Comparison of ENCODE assay signal across 8 mouse cellular contexts in the genomic region with DNA sequence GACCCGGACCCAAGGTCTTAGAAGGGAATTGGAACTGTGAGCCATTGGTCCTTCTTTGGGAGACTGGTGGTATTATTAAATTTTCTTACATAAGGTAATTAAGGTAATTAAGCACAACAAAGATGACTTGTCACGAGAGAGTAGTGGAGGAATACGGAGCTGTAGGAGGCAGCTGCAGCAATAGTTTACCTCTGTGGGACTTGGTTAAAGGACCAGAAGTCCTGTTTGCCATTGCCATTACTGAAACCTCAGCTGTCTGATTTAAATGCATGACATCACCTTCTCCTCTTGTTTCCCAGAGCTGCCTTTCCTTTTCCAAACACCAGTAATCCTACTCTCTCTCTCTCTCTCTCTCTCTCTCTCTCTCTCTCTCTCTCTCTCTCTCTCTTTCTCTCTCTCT. TPM values are rescaled to one million over a fixed set of nuclear protein-coding genes. Genes with fewer than 3 reads are reported as not detected.
DNase-seq lines count a peak whose midpoint lies in the region; ATAC-seq and TF ChIP-seq lines count a peak whose summit lies in the region.

No protein-coding gene starts in this region.

- in situ Hi-C loops in ES-E14 (cut with MboI; ENCODE audit: low sequenced_read_pairs in 2 of 2, unreplicated experiment in 2 of 2) = loop anchor here in 1 of 2 experiments (25.0 kb wide), 1 partner anchor 288 kb away; no protein-coding TSS in a partner anchor

- H3K4me2 ChIP-seq in heart, embryonic 13.5 days = peak overlapping the region; percentile 86
- peak overlapping the region; percentile 94 for H3K4me2 ChIP-seq in forebrain, embryonic 15.5 days (replicated peaks)

- no peaks in the 10 kb centered on the region for H3K27me3 ChIP-seq in heart, embryonic 13.5 days (replicated peaks)
- H3K27me3 ChIP-seq in forebrain, embryonic 15.5 days = no peaks in the 10 kb centered on the region

- no peak for ATAC-seq in heart, embryonic 13.5 days (ENCODE audit: extremely low read depth, insufficient number of reproducible peaks, low FRiP score, low TSS enrichment)
- ATAC-seq in forebrain, embryonic 15.5 days (replicated peaks) = peak; percentile 75

- peaks cover 30% of the 10 kb centered on the region for H3K4me1 ChIP-seq in heart, embryonic 13.5 days
- H3K4me1 ChIP-seq in ES-E14 (ENCODE audit: control insufficient read depth in 2 of 2, insufficient read depth in 2 of 2, low read length in 2 of 2, poor library complexity in 1 of 2) = peaks cover 0 to 3% of the 10 kb centered on the region in 2 experiments; a peak in 2 of 4 replicates
- peaks cover 33% of the 10 kb centered on the region for H3K4me1 ChIP-seq in forebrain, embryonic 15.5 days

- peak overlapping the region; percentile 90 for H3K9ac ChIP-seq in heart, embryonic 13.5 days
- H3K9ac ChIP-seq in ES-E14 (ENCODE audit: insufficient read depth, low read depth, low read length, poor library complexity, severe bottlenecking) = peak overlapping the region; percentile 24; the same call in 1 of the 2 replicates
- peak overlapping the region; percentile 60 for H3K9ac ChIP-seq in forebrain, embryonic 15.5 days (replicated peaks)

- WGBS in heart, embryonic 13.5 days = 6% methylated on average over 3 of the region's 3 CpGs
- WGBS in forebrain, embryonic 15.5 days = under 1% methylated on average over 3 of the region's 3 CpGs

- peak overlapping the region; percentile 94 for H3K4me3 ChIP-seq in heart, embryonic 13.5 days
- H3K4me3 ChIP-seq in ES-E14 (ENCODE audit: insufficient read depth in 1 of 2, low read depth in 1 of 2, low read length in 2 of 2, poor library complexity in 1 of 2, severe bottlenecking in 1 of 2) = peak overlapping the region; percentile 82 to 97
- peak overlapping the region; percentile 79 for H3K4me3 ChIP-seq in forebrain, embryonic 15.5 days

- no peaks in the 10 kb centered on the region for H3K9me3 ChIP-seq in heart, embryonic 13.5 days
- H3K9me3 ChIP-seq in ES-E14 (ENCODE audit: control insufficient read depth, insufficient read depth, low read depth, low read length) = no peaks in the 10 kb centered on the region
- no peaks in the 10 kb centered on the region for H3K9me3 ChIP-seq in forebrain, embryonic 15.5 days

- no peak for DNase-seq in heart, postnatal 10 days
- DNase-seq in ES-E14 (ENCODE audit: low read depth, low spot score) = no peak
- DNase-seq in lung, postnatal 14 days = peak; percentile 5
- no peak for DNase-seq in cerebellum, adult 8-10 months
- DNase-seq in spleen, adult 12 weeks (ENCODE audit: low spot score) = no peak
- no peak for DNase-seq in left cerebral cortex, adult 9 months (ENCODE audit: low spot score in 2 of 2)

- peaks cover 12% of the 10 kb centered on the region for H3K36me3 ChIP-seq in heart, embryonic 13.5 days
- peaks cover 7% of the 10 kb centered on the region for H3K36me3 ChIP-seq in ES-E14 (ENCODE audit: control insufficient read depth, insufficient read depth, low read length, poor library complexity, severe bottlenecking)
- no peaks in the 10 kb centered on the region for H3K36me3 ChIP-seq in forebrain, embryonic 15.5 days

- peak overlapping the region; percentile 89; the same call in 1 of the 2 replicates for H3K27ac ChIP-seq in heart, embryonic 13.5 days (replicated peaks)
- no peak overlapping the region for H3K27ac ChIP-seq in ES-E14 (ENCODE audit: insufficient read depth, low read depth, low read length, poor library complexity, severe bottlenecking)
- H3K27ac ChIP-seq in forebrain, embryonic 15.5 days (replicated peaks) = peak overlapping the region; percentile 78

- intact Hi-C loops in heart, postnatal 10 days (cut with DNase I) = no loop called here

TF ChIP-seq in ES-E14, 5 proteins besides CTCF, POLR2A, EP300 and RAD21:
- TF ChIP-seq ZC3H11A (IDR thresholded peaks at IDR 0.05; ENCODE audit: borderline replicate concordance, low read depth, low read length) = no peak

RNA-seq across cellular contexts. Expression of gene Arhgap11a, which starts 0.7 kb away (rescaled TPM):
- 21.5 and 22.4 TPM in 2 replicates for polyA plus RNA-seq in heart, embryonic 13.5 days (2015; fragmentation: Nextera tagmentation; extraction: Ambion mirVana)
- 10 to 100 TPM; 13.0 to 13.4 TPM for total RNA-seq in heart, postnatal 10 days (2021)
- 21.5 and 25.2 TPM in 2 replicates for total RNA-seq in ES-E14 (2012; rRNA removed)
- polyA plus RNA-seq in forebrain, embryonic 15.5 days (2015; fragmentation: Nextera tagmentation; extraction: Ambion mirVana) = 31.3 and 34.2 TPM in 2 replicates

RNA-seq across cellular contexts. Expression of gene Scg5, which starts 20.2 kb away (rescaled TPM):
- polyA plus RNA-seq in heart, embryonic 13.5 days (2015; fragmentation: Nextera tagmentation; extraction: Ambion mirVana) = 0.91 and 1.0 TPM in 2 replicates
- under 1 TPM in 1 of 2 experiments, not detected in 1; 0.22 TPM for total RNA-seq in heart, postnatal 10 days (2021)
- 0.79 TPM in 1 of 2 replicates, not detected in the other for total RNA-seq in ES-E14 (2012; rRNA removed)
- 193 and 207 TPM in 2 replicates for polyA plus RNA-seq in forebrain, embryonic 15.5 days (2015; fragmentation: Nextera tagmentation; extraction: Ambion mirVana)

Comparison
In these comparisons a context has a peak if more than half of its experiments do, and no peak if none do; other contexts are left out.
1. H3K9ac ChIP-seq: peak in every context shown above with its lines; median percentile 90 in heart, embryonic 13.5 days; 60 in forebrain, embryonic 15.5 days; 24 in ES-E14.